Mouse (Mus musculus) olfactory bulb, adult 2 months (tissue): Measurements from ENCODE around the gene Rd3l.

ENCODE experiments used
- CTCF ChIP-seq: fragments of 200-500 bp; IDR thresholded peaks from 2 replicates; pipeline ENCODE4 v1.5.1; 2012; ENCODE audit warnings: low read depth, mild to moderate bottlenecking, low read length, moderate library complexity; ENCODE audit not compliant: insufficient read depth
- POLR2A ChIP-seq: fragments of 200-500 bp; IDR thresholded peaks from 2 replicates; pipeline ENCODE4 v1.6.1; 2012; ENCODE audit warnings: mild to moderate bottlenecking, low read depth, low read length, moderate library complexity; ENCODE audit not compliant: insufficient read depth

GRCm38 (mm10) chr12:111938623-111939177, 42.4 kb downstream of the Rd3l start:
- TF ChIP-seq POLR2A (no peak), CTCF (no peak)
